Mouse (Mus musculus): ENCODE measurements around the gene Slc25a13. TPM values are rescaled to one million over a fixed set of nuclear protein-coding genes. Genes with fewer than 3 reads are reported as not detected.
"Not testable (repeated sequence)": the region's sequence is repeated elsewhere in the genome, so short reads cannot be mapped to it uniquely, and the experiment has no call there.

Slc25a13 gene
- polyA plus RNA-seq, 1 experiment = 3.2 TPM

GRCm38 (mm10) chr6:6205599-6206165, 11.3 kb downstream of the Slc25a13 start:
- Histone ChIP-seq H3K36me3 (ENCODE audit: control insufficient read depth, insufficient read depth, low read length) (no peaks in the 10 kb centered on the region), H3K27me3 (ENCODE audit: control insufficient read depth, insufficient read depth, low read length) (no peaks in the 10 kb centered on the region), H3K27ac (ENCODE audit: insufficient read depth, low read depth, low read length) (no peak overlapping the region), H3K4me1 (ENCODE audit: control insufficient read depth, insufficient read depth, insufficient read length, low read length) (peaks cover 2% of the 10 kb centered on the region; the same call in 1 of the 2 replicates), H3K4me3 (ENCODE audit: low read depth, low read length) (no peak overlapping the region)
- TF ChIP-seq CTCF (IDR thresholded peaks at IDR 0.05; ENCODE audit: extremely low read depth, insufficient read length, insufficient replicate concordance, low read depth, low read length) (no peak), POLR2A (IDR thresholded peaks at IDR 0.05; ENCODE audit: low read depth, low read length) (no peak)
- WGBS = 65% methylated on average over 3 of the region's 3 CpGs

GRCm38 (mm10) chr6:6202451-6202850, 14.5 kb downstream of the Slc25a13 start:
- Histone ChIP-seq H3K36me3 (ENCODE audit: control insufficient read depth, insufficient read depth, low read length) (no peaks in the 10 kb centered on the region), H3K4me3 (ENCODE audit: low read depth, low read length) (no peak overlapping the region), H3K4me1 (ENCODE audit: control insufficient read depth, insufficient read depth, insufficient read length, low read length) (peaks cover 2% of the 10 kb centered on the region; the same call in 1 of the 2 replicates), H3K27ac (ENCODE audit: insufficient read depth, low read depth, low read length) (no peak overlapping the region), H3K27me3 (ENCODE audit: control insufficient read depth, insufficient read depth, low read length) (no peaks in the 10 kb centered on the region)
- WGBS = 83% methylated on average over 6 of the region's 6 CpGs
- TF ChIP-seq CTCF (IDR thresholded peaks at IDR 0.05; ENCODE audit: extremely low read depth, insufficient read length, insufficient replicate concordance, low read depth, low read length) (no peak), POLR2A (IDR thresholded peaks at IDR 0.05; ENCODE audit: low read depth, low read length) (no peak)

GRCm38 (mm10) chr6:6201977-6202376, 15.0 kb downstream of the Slc25a13 start:
- 82% methylated on average over 5 of the region's 5 CpGs for WGBS
- TF ChIP-seq CTCF (IDR thresholded peaks at IDR 0.05; ENCODE audit: extremely low read depth, insufficient read length, insufficient replicate concordance, low read depth, low read length) = no peak
- H3K4me3 ChIP-seq (ENCODE audit: low read depth, low read length) = no peak overlapping the region
- no peak overlapping the region for H3K27ac ChIP-seq (ENCODE audit: insufficient read depth, low read depth, low read length)
- no peaks in the 10 kb centered on the region for H3K27me3 ChIP-seq (ENCODE audit: control insufficient read depth, insufficient read depth, low read length)
- H3K4me1 ChIP-seq (ENCODE audit: control insufficient read depth, insufficient read depth, insufficient read length, low read length) = peaks cover 2% of the 10 kb centered on the region; the same call in 1 of the 2 replicates
- no peaks in the 10 kb centered on the region for H3K36me3 ChIP-seq (ENCODE audit: control insufficient read depth, insufficient read depth, low read length)

- no peak overlapping the region for H3K27ac ChIP-seq (ENCODE audit: insufficient read depth, low read depth, low read length)
- H3K4me1 ChIP-seq (ENCODE audit: control insufficient read depth, insufficient read depth, insufficient read length, low read length) = no peaks in the 10 kb centered on the region
- H3K27me3 ChIP-seq (ENCODE audit: control insufficient read depth, insufficient read depth, low read length) = no peaks in the 10 kb centered on the region
- no peaks in the 10 kb centered on the region for H3K36me3 ChIP-seq (ENCODE audit: control insufficient read depth, insufficient read depth, low read length)
- 96% methylated on average over 10 of the region's 10 CpGs for WGBS
- H3K4me3 ChIP-seq (ENCODE audit: low read depth, low read length) = no peak overlapping the region
- TF ChIP-seq POLR2A (IDR thresholded peaks at IDR 0.05; ENCODE audit: low read depth, low read length) (no peak), CTCF (IDR thresholded peaks at IDR 0.05; ENCODE audit: extremely low read depth, insufficient read length, insufficient replicate concordance, low read depth, low read length) (no peak)
Observed at GRCm38 (mm10) chr6:6199138-6199870, 17.7 kb downstream of the Slc25a13 start.

GRCm38 (mm10) chr6:6198056-6198455, 18.9 kb downstream of the Slc25a13 start:
- WGBS = 84% methylated on average over 3 of the region's 3 CpGs
- not testable (repeated sequence) for H3K27me3 ChIP-seq (ENCODE audit: control insufficient read depth, insufficient read depth, low read length)

GRCm38 (mm10) chr6:6197339-6197738, 19.6 kb downstream of the Slc25a13 start:
- TF ChIP-seq POLR2A (IDR thresholded peaks at IDR 0.05; ENCODE audit: low read depth, low read length) (no peak), CTCF (IDR thresholded peaks at IDR 0.05; ENCODE audit: extremely low read depth, insufficient read length, insufficient replicate concordance, low read depth, low read length) (no peak)
- H3K27ac ChIP-seq (ENCODE audit: insufficient read depth, low read depth, low read length) = no peak overlapping the region
- 84% methylated on average over 6 of the region's 6 CpGs for WGBS
- H3K36me3 ChIP-seq (ENCODE audit: control insufficient read depth, insufficient read depth, low read length) = no peaks in the 10 kb centered on the region
- no peak overlapping the region for H3K4me3 ChIP-seq (ENCODE audit: low read depth, low read length)
- no peaks in the 10 kb centered on the region for H3K4me1 ChIP-seq (ENCODE audit: control insufficient read depth, insufficient read depth, insufficient read length, low read length)
- H3K27me3 ChIP-seq (ENCODE audit: control insufficient read depth, insufficient read depth, low read length) = no peaks in the 10 kb centered on the region

More at GRCm38 (mm10) chr6:6198056-6198455, 18.9 kb downstream of the Slc25a13 start:
- H3K36me3 ChIP-seq (ENCODE audit: control insufficient read depth, insufficient read depth, low read length); H3K4me1 ChIP-seq (ENCODE audit: control insufficient read depth, insufficient read depth, insufficient read length, low read length); H3K27ac ChIP-seq (ENCODE audit: insufficient read depth, low read depth, low read length); H3K4me3 ChIP-seq (ENCODE audit: low read depth, low read length): not testable (repeated sequence)

- TF ChIP-seq POLR2A (IDR thresholded peaks at IDR 0.05; ENCODE audit: low read depth, low read length) (no peak), CTCF (IDR thresholded peaks at IDR 0.05; ENCODE audit: extremely low read depth, insufficient read length, insufficient replicate concordance, low read depth, low read length) (no peak)
- Histone ChIP-seq H3K36me3 (ENCODE audit: control insufficient read depth, insufficient read depth, low read length) (no peaks in the 10 kb centered on the region), H3K27me3 (ENCODE audit: control insufficient read depth, insufficient read depth, low read length) (no peaks in the 10 kb centered on the region), H3K27ac (ENCODE audit: insufficient read depth, low read depth, low read length) (no peak overlapping the region), H3K4me3 (ENCODE audit: low read depth, low read length) (no peak overlapping the region), H3K4me1 (ENCODE audit: control insufficient read depth, insufficient read depth, insufficient read length, low read length) (no peaks in the 10 kb centered on the region)
- WGBS = 75% methylated on average over 4 of the region's 4 CpGs
Observed at GRCm38 (mm10) chr6:6196527-6196926, 20.4 kb downstream of the Slc25a13 start.

Data from small intestine, adult 2 months (tissue).